Mouse (Mus musculus) embryonic fibroblast, embryonic 13.5 days (primary cell): Measurements from ENCODE around the gene Ablim1.

Source experiments
- CTCF ChIP-seq: IDR thresholded peaks from 2 replicates; pipeline ENCODE4 v1.5.1; 2011; ENCODE audit warnings: mild to moderate bottlenecking, control low read depth, low read length, moderate library complexity, borderline replicate concordance; ENCODE audit not compliant: insufficient read depth
- POLR2A ChIP-seq: IDR thresholded peaks from 2 replicates; pipeline ENCODE4 v1.6.1; 2011; ENCODE audit warnings: low read depth, mild to moderate bottlenecking, control low read depth, low read length, moderate library complexity

- TF ChIP-seq CTCF (no peak), POLR2A (no peak)
Measured at GRCm38 (mm10) chr19:57026501-57026900, 288.2 kb downstream of the Ablim1 start.
